Mouse (Mus musculus) urinary bladder, postnatal 0 days (tissue): Measurements from ENCODE around the gene Ndufa6. TPM values are rescaled to one million over a fixed set of nuclear protein-coding genes. Genes with fewer than 3 reads are reported as not detected.

Experiments
- microRNA-seq: library from miRNA; unstranded; fragments of <30 nt; microRNA quantifications from one replicate; pipeline ENCODE4, GENCODE M21; 2016
- polyA plus RNA-seq: library from polyadenylated mRNA; unstranded; fragments of >200 nt; fragmentation: Nextera tagmentation; extraction: Ambion mirVana; gene quantifications from 2 replicates; pipeline ENCODE4 v1.2.1, GENCODE M21; 2015

Gene Ndufa6
- 504 and 545 TPM in 2 replicates for polyA plus RNA-seq

GRCm38 (mm10) chr15:82354126-82354945 lies at the start of gene Ndufa6:
Ndufa6 (minus strand) TSS chr15:82354322.

DNA sequence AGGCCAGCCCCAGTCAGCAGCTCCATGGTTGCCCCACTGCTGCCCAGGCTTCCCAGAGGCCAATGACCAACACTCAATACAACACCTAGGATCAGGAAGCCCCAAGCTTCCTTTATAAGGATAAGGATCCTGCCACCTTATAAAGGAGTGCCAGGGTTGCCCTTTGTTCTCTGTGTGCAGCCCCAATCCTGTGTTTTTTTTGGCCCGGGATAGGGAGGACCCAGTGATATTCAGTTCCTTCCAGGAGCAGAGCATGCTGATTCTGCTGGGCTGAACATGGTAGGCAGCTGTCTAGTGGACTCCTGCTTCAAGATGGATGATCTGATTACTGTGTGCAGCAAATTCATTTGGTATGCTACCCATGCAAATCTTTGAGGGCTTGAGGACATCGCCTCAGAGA lies 39.8 kb upstream of the Ndufa6 start, which contains the start of gene Cyp2d11:
Gene Cyp2d11, minus strand, starts transcription at position 101 of the 400 bp plus-strand sequence.

DNA sequence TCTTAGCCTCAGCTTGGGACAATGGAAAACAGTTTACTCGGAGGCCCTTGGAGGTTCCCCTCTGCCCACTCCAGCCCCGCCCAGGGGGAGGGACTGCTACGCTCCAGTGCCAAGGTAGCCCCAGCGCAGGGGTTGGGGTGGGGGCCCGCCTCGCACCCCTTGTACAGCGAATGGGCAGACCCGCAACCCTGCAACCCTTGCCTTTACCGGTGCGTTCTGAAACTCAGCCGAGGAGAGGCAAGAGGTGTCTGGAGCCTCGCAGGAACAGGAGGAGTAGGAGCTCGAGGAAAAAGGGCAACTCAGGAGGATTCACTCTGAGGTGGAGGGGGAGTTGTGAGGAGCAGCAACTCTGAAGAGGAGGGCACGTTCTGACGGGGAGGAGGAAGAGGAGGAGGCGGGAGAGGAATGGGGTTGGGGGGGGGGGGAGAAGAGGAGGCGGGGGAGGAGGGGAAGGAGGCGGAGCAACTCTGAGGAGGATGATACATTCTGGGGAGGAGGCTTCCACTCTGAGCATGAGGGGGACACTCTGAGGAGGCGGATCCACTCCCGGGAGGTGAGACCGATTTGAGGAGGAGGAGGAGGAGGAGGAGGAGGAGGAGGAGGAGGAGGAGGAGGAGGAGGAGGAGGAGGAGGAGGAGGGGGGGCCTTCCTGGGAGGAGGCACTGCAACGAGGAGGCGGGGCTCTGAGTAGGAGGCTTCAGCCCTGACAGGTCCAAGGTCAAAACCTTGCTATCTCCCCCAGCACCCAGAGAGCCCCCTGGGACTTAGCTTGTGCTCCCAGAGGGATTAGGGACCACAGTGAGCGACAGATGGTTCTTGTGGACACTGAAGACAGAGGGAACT lies 26.0 kb upstream of the Ndufa6 start, which contains the start of gene Cyp2d22:
Gene Cyp2d22, minus strand, starts transcription at position 390 of the 843 bp plus-strand sequence.

GRCm38 (mm10) chr15:82338593-82339112 lies 15.5 kb downstream of the Ndufa6 start, which contains the start of the genes Naga, Pheta2 and Smdt1:
Naga (minus strand) TSS chr15:82338925.
Pheta2 (plus strand) TSS chr15:82338942.
Smdt1 (plus strand) TSS chr15:82338959.

Small RNA genes lying within 50 kb of the gene (microRNA-seq; reads per million reads assigned to microRNA genes)
- gene Mir7684, result not detected

Other genes with a start within 250 kb of the Ndufa6 start
- 10.0 and 11.2 TPM in 2 replicates for gene Ccdc134, start 226.4 kb downstream of the Ndufa6 start, polyA plus RNA-seq
- 109 and 175 TPM in 2 replicates for gene Srebf2, start 207.1 kb downstream of the Ndufa6 start, polyA plus RNA-seq
- 0.10 TPM in 1 of 2 replicates, not detected in the other for gene Shisa8, start 141.5 kb downstream of the Ndufa6 start, polyA plus RNA-seq
- not detected in 2 replicates for gene Tnfrsf13c, start 130.0 kb downstream of the Ndufa6 start, polyA plus RNA-seq
- 17.1 and 26.2 TPM in 2 replicates for gene Cenpm, start 109.6 kb downstream of the Ndufa6 start, polyA plus RNA-seq
- gene 1500009C09Rik, start 101.9 kb downstream of the Ndufa6 start, polyA plus RNA-seq, result not detected in 2 replicates
- gene Sept3, start 79.4 kb downstream of the Ndufa6 start, polyA plus RNA-seq, result 0.48 and 0.78 TPM in 2 replicates
- 0.15 and 0.17 TPM in 2 replicates for gene Wbp2nl, start 55.4 kb downstream of the Ndufa6 start, polyA plus RNA-seq
- 44.2 and 45.4 TPM in 2 replicates for gene Naga, start 15.4 kb downstream of the Ndufa6 start, polyA plus RNA-seq
- 10.8 and 11.1 TPM in 2 replicates for gene Pheta2, start 15.4 kb downstream of the Ndufa6 start, polyA plus RNA-seq
- 237 and 251 TPM in 2 replicates for gene Smdt1, start 15.4 kb downstream of the Ndufa6 start, polyA plus RNA-seq
- gene Cyp2d22, start 25.9 kb upstream of the Ndufa6 start, polyA plus RNA-seq, result 8.6 and 12.0 TPM in 2 replicates
- gene Cyp2d11, start 39.7 kb upstream of the Ndufa6 start, polyA plus RNA-seq, result not detected in 2 replicates
- gene Cyp2d10, start 52.9 kb upstream of the Ndufa6 start, polyA plus RNA-seq, result 0.43 TPM in 1 of 2 replicates, not detected in the other
- gene Cyp2d9, start 79.1 kb upstream of the Ndufa6 start, polyA plus RNA-seq, result 0.28 TPM in 1 of 2 replicates, not detected in the other
- gene Cyp2d12, start 200.8 kb upstream of the Ndufa6 start, polyA plus RNA-seq, result not detected in 2 replicates